Mouse (Mus musculus) midbrain, embryonic 15.5 days (tissue): Measurements from ENCODE around the gene Stox2. TPM values are rescaled to one million over a fixed set of nuclear protein-coding genes. Genes with fewer than 3 reads are reported as not detected.

Experiments
- ATAC-seq: fragments of 200-750 bp; cut with Nextera tagmentation; replicated peaks from 2 replicates; pipeline ENCODE4 v1.8.0; 2017; ENCODE audit warnings: moderate TSS enrichment
- H3K27ac ChIP-seq: fragments of 300-500 bp; sonication (generic); 2 replicates; pipeline ENCODE4 v1.5.1; 2015; ENCODE audit warnings: mild to moderate bottlenecking, inconsistent platforms
- H3K27me3 ChIP-seq: fragments of 300-500 bp; sonication (generic); replicated peaks from 2 replicates; pipeline ENCODE4 v1.6.1; 2015; ENCODE audit warnings: inconsistent platforms
- H3K36me3 ChIP-seq: fragments of 300-500 bp; sonication (generic); replicated peaks from 2 replicates; pipeline ENCODE4 v1.6.1; 2015; ENCODE audit warnings: inconsistent platforms
- H3K4me1 ChIP-seq: fragments of 300-500 bp; sonication (generic); 2 replicates; pipeline ENCODE4 v1.6.1; 2015; ENCODE audit warnings: inconsistent platforms
- H3K4me2 ChIP-seq: fragments of 300-500 bp; sonication (generic); 2 replicates; pipeline ENCODE4 v1.6.1; 2015; ENCODE audit warnings: inconsistent platforms, mild to moderate bottlenecking, moderate library complexity
- H3K4me3 ChIP-seq: fragments of 300-500 bp; sonication (generic); 2 replicates; pipeline ENCODE4 v1.5.1; 2015; ENCODE audit warnings: mild to moderate bottlenecking, inconsistent platforms
- H3K9ac ChIP-seq: fragments of 300-500 bp; sonication (generic); 2 replicates; pipeline ENCODE4 v1.6.1; 2015; ENCODE audit warnings: mild to moderate bottlenecking, inconsistent platforms
- H3K9me3 ChIP-seq: fragments of 300-500 bp; sonication (generic); 2 replicates; pipeline ENCODE4 v1.6.1; 2016; ENCODE audit warnings: inconsistent platforms
- WGBS: fragments of 180-500 bp; shearing (Covaris S2); methylation state at CpG from one replicate; pipeline ENCODE4 v1.1.7; 2015; ENCODE audit warnings: mixed read lengths; 5-methylcytosine and 5-hydroxymethylcytosine counted together
- polyA plus RNA-seq: library from polyadenylated mRNA; unstranded; fragments of >200 nt; fragmentation: Nextera tagmentation; extraction: Ambion mirVana; gene quantifications from 2 replicates; pipeline ENCODE4 v1.2.1, GENCODE M21; 2015

Stox2 gene
- polyA plus RNA-seq, 1 experiment from 2014 or later, result 51.3 TPM

- Histone ChIP-seq H3K36me3 (no peaks in the 10 kb centered on the region), H3K4me3 (peak overlapping the region; percentile 79), H3K9ac (peak overlapping the region; percentile 25), H3K4me1 (peaks cover 64% of the 10 kb centered on the region), H3K27me3 (no peaks in the 10 kb centered on the region), H3K9me3 (no peaks in the 10 kb centered on the region), H3K27ac (peak overlapping the region; percentile 63), H3K4me2 (peak overlapping the region; percentile 72)
- WGBS, result 14% methylated on average over 21 of the region's 21 CpGs
- no peak for ATAC-seq
Measured at GRCm38 (mm10) chr8:47284329-47285326, 161.5 kb downstream of the Stox2 start.

DNA sequence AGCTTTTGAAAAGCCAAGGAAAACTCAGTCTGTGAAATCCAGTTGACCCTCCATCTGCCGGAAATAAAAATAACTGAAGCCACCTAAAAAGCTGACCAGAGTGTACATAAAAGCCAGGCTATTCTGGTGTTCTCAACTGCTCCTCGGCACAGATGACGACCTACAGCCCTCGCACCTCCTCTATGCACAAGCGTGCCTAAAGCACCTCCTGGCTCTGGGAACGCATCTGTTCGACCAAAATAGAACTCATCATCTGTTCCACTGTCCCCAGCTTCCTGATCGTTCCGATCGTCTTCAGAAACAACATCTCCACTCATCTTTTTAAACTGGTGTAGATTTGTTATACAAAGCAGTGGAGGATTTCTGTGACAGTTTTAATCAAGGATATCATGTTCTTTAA is 166.3 kb downstream of the Stox2 start:
- H3K27ac ChIP-seq, result 0 out of 2 replicates have a peak overlapping the region, but pooled peaks have one; percentile 32
- H3K4me2 ChIP-seq, result peak overlapping the region; percentile 24
- no peak for ATAC-seq
- H3K9ac ChIP-seq, result no peak overlapping the region
- H3K36me3 ChIP-seq, result no peaks in the 10 kb centered on the region
- WGBS, result 46% methylated on average over 10 of the region's 10 CpGs
- peaks cover 78% of the 10 kb centered on the region for H3K4me1 ChIP-seq
- H3K27me3 ChIP-seq, result no peaks in the 10 kb centered on the region
- H3K4me3 ChIP-seq, result no peak overlapping the region
- H3K9me3 ChIP-seq, result no peaks in the 10 kb centered on the region

DNA sequence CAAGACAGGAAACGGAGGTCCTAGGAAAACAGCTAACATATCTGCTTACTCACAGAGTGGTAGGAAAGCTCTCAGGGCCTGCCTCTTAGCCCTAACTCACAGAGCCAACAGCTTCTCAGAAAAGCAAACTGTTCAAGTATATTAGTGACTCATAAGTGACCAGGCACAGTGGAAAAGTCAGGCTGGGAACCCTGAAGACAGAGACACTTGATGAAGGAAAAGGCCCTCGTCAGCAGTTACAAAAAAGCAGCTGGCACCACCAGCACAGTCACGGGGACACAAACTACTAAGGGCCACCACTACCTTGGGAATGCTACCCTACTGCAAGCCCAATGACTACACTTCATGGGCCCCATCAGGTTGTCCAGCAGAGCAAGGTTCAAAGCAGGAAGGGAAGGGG is 168.0 kb downstream of the Stox2 start:
- no peak overlapping the region for H3K4me2 ChIP-seq
- H3K9me3 ChIP-seq, result no peaks in the 10 kb centered on the region
- peaks cover 71% of the 10 kb centered on the region for H3K4me1 ChIP-seq
- no peak overlapping the region for H3K4me3 ChIP-seq
- H3K27ac ChIP-seq, result no peak overlapping the region
- no peak overlapping the region for H3K9ac ChIP-seq
- H3K27me3 ChIP-seq, result no peaks in the 10 kb centered on the region
- no peak for ATAC-seq
- WGBS, result 82% methylated on average over 3 of the region's 3 CpGs
- H3K36me3 ChIP-seq, result no peaks in the 10 kb centered on the region

GRCm38 (mm10) chr8:47268931-47269330 is 177.2 kb downstream of the Stox2 start:
- Histone ChIP-seq H3K9me3 (no peaks in the 10 kb centered on the region), H3K4me3 (no peak overlapping the region), H3K27ac (no peak overlapping the region), H3K36me3 (no peaks in the 10 kb centered on the region), H3K27me3 (no peaks in the 10 kb centered on the region), H3K4me1 (peaks cover 46% of the 10 kb centered on the region), H3K9ac (no peak overlapping the region), H3K4me2 (no peak overlapping the region)
- no peak for ATAC-seq
- 86% methylated on average over 6 of the region's 6 CpGs for WGBS

- Histone ChIP-seq H3K4me3 (no peak overlapping the region), H3K36me3 (no peaks in the 10 kb centered on the region), H3K4me1 (peaks cover 51% of the 10 kb centered on the region), H3K27ac (no peak overlapping the region), H3K27me3 (no peaks in the 10 kb centered on the region), H3K4me2 (no peak overlapping the region), H3K9me3 (no peaks in the 10 kb centered on the region), H3K9ac (no peak overlapping the region)
- WGBS, result 73% methylated on average over 21 of the region's 21 CpGs
- ATAC-seq, result 0 out of 2 replicates have a peak, but pooled peaks have one; percentile 37
Measured at GRCm38 (mm10) chr8:47268062-47268822, 177.9 kb downstream of the Stox2 start.

- H3K9me3 ChIP-seq, result no peaks in the 10 kb centered on the region
- H3K27me3 ChIP-seq, result no peaks in the 10 kb centered on the region
- H3K9ac ChIP-seq, result no peak overlapping the region
- WGBS, result 30% methylated on average over 17 of the region's 17 CpGs
- no peak for ATAC-seq
- no peaks in the 10 kb centered on the region for H3K36me3 ChIP-seq
- H3K4me1 ChIP-seq, result peaks cover 64% of the 10 kb centered on the region
- no peak overlapping the region for H3K4me2 ChIP-seq
- no peak overlapping the region for H3K27ac ChIP-seq
- H3K4me3 ChIP-seq, result no peak overlapping the region
Measured at GRCm38 (mm10) chr8:47263070-47263843, 182.9 kb downstream of the Stox2 start.

- Histone ChIP-seq H3K36me3 (no peaks in the 10 kb centered on the region), H3K9me3 (no peaks in the 10 kb centered on the region), H3K4me3 (no peak overlapping the region), H3K9ac (no peak overlapping the region), H3K27me3 (no peaks in the 10 kb centered on the region), H3K4me1 (peaks cover 51% of the 10 kb centered on the region), H3K27ac (0 out of 2 replicates have a peak overlapping the region, but pooled peaks have one; percentile 2), H3K4me2 (no peak overlapping the region)
- 39% methylated on average over 12 of the region's 12 CpGs for WGBS
- ATAC-seq, result peak; percentile 22; the same call in 1 of the 2 replicates
Measured at GRCm38 (mm10) chr8:47260751-47261474, 185.2 kb downstream of the Stox2 start.

- Histone ChIP-seq H3K9me3 (no peaks in the 10 kb centered on the region), H3K27me3 (no peaks in the 10 kb centered on the region), H3K4me2 (no peak overlapping the region), H3K36me3 (no peaks in the 10 kb centered on the region), H3K4me3 (no peak overlapping the region), H3K4me1 (peaks cover 18% of the 10 kb centered on the region), H3K27ac (no peak overlapping the region), H3K9ac (no peak overlapping the region)
- ATAC-seq, result no peak
- WGBS, result 70% methylated on average over 4 of the region's 4 CpGs
Measured at GRCm38 (mm10) chr8:47250832-47251231, 195.3 kb downstream of the Stox2 start.

GRCm38 (mm10) chr8:47245116-47245515 is 201.0 kb downstream of the Stox2 start:
- Histone ChIP-seq H3K36me3 (no peaks in the 10 kb centered on the region), H3K4me3 (no peak overlapping the region), H3K27me3 (no peaks in the 10 kb centered on the region), H3K9me3 (no peaks in the 10 kb centered on the region), H3K27ac (no peak overlapping the region), H3K9ac (no peak overlapping the region), H3K4me1 (peaks cover 56% of the 10 kb centered on the region), H3K4me2 (no peak overlapping the region)
- ATAC-seq, result no peak
- 56% methylated on average over 4 of the region's 4 CpGs for WGBS

GRCm38 (mm10) chr8:47244202-47244601 is 202.0 kb downstream of the Stox2 start:
- peaks cover 64% of the 10 kb centered on the region for H3K4me1 ChIP-seq
- H3K4me3 ChIP-seq, result 0 out of 2 replicates have a peak overlapping the region, but pooled peaks have one; percentile 43
- no peak for ATAC-seq
- H3K9me3 ChIP-seq, result no peaks in the 10 kb centered on the region
- H3K27me3 ChIP-seq, result no peaks in the 10 kb centered on the region
- peak overlapping the region; percentile 87 for H3K27ac ChIP-seq
- H3K36me3 ChIP-seq, result no peaks in the 10 kb centered on the region
- H3K4me2 ChIP-seq, result peak overlapping the region; percentile 54
- WGBS, result 82% methylated on average over 15 of the region's 15 CpGs
- peak overlapping the region; percentile 39; the same call in 1 of the 2 replicates for H3K9ac ChIP-seq

- peaks cover 68% of the 10 kb centered on the region for H3K4me1 ChIP-seq
- 15% methylated on average over 12 of the region's 12 CpGs for WGBS
- no peak for ATAC-seq
Measured at GRCm38 (mm10) chr8:47243631-47244030, 202.5 kb downstream of the Stox2 start.

More at GRCm38 (mm10) chr8:47243631-47244030, 202.5 kb downstream of the Stox2 start:
- Histone ChIP-seq H3K9ac (peak overlapping the region; percentile 39), H3K36me3 (no peaks in the 10 kb centered on the region), H3K27ac (peak overlapping the region; percentile 87), H3K4me2 (peak overlapping the region; percentile 54), H3K9me3 (no peaks in the 10 kb centered on the region), H3K4me3 (peak overlapping the region; percentile 43), H3K27me3 (no peaks in the 10 kb centered on the region)
